Mouse (Mus musculus) C2C12 (cell line): Measurements from ENCODE around the gene Lrrc75a.

ENCODE experiments used
- CTCF ChIP-seq: IDR thresholded peaks from one replicate; pipeline ENCODE4 v1.5.1; 2011; ENCODE audit not compliant: control insufficient read depth, insufficient read depth, insufficient read length
- USF1 ChIP-seq: IDR thresholded peaks from one replicate; pipeline ENCODE4 v1.6.1; 2011; ENCODE audit warnings: low read depth, mild to moderate bottlenecking, control low read depth, moderate library complexity

GRCm38 (mm10) chr11:62648591-62649391 is 468 bp upstream of the Lrrc75a start, which contains the start of gene Mmgt2:
- TF ChIP-seq CTCF (peak; percentile 98), USF1 (no peak)
